Mouse (Mus musculus) gastrocnemius, postnatal 36 days (tissue): Measurements from ENCODE around the gene Arhgap23. TPM values are rescaled to one million over a fixed set of nuclear protein-coding genes. Genes with fewer than 3 reads are reported as not detected.
A peak's percentile ranks its signal among the peaks of the same experiment; 100 is the strongest.

ENCODE experiments used
- DNase-seq, 2 experiments: peaks; one replicate each; pipeline ENCODE4 v3.0.0; 2022
- intact Hi-C: fragments of 180-260 bp; cut with DNase I; formaldehyde crosslinking; loops from one replicate; pipeline ENCODE4 v1.15.1; 2025
- long read RNA-seq, 2 experiments: library from polyadenylated mRNA; stranded (forward); transcript quantifications; one replicate each; pipeline ENCODE4 v2.0.0; 2021
- total RNA-seq, 2 experiments: library from RNA; stranded (reverse); gene quantifications; 2 replicates each; pipeline ENCODE4 v1.2.3; 2021

The Arhgap23 gene
- 1 to 10 TPM; 5.4 to 6.6 TPM for total RNA-seq
- long read RNA-seq, experiment 1, full-length matches to known transcripts: 1 of 1 reads
- long read RNA-seq, experiment 1, partial matches to known transcripts: 0 of 1 reads
- long read RNA-seq, experiment 1, other reads (novel, unspliced or antisense): 0 of 1 reads
- long read RNA-seq, experiment 2, partial matches to known transcripts: 0 of 4 reads
- long read RNA-seq, experiment 2, other reads (novel, unspliced or antisense): 4 of 4 reads

DNA sequence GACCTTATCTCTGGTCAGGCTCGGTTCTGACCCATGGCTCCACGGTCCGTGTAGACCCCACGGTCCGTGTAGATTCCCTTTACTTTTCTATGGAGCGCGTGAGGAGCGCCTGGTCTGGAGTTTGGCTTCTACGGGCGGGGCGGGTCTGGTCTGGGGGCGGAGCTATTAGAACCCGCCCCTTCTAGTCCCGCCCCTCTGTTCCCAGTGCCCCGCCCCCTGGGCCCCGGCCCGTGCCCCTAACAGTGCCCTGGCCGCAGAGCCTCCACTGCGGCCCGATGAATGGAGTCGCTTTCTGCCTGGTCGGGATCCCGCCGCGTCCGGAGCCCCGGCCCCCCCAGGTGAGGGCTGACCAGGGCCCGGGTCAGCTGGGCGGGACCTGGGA lies at the start of gene Arhgap23:
Gene Arhgap23, plus strand, starts transcription at position 204 of the 382 bp plus-strand sequence.
- peak; percentile 57 to 60 for DNase-seq
- intact Hi-C loops: no loop called here

DNA sequence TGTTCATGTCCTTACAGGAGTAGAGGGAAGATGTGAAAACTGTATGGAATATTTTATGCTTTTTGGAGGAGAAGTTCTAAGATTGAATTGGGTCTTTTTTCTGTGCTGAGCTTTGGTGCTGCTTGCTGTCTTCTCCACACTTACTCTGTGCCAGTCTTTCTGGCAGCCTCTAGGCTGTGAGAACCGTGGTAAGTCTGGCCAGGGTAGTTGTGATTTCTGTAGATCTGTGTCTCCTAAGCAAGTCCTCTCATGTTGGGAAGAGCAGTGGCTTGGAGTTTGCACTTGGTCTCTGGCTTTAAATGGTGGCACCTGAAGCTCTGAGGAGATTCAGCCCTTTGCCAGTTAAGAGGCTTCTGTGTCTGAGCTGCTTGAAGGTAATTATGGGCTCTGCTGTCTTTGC lies 49.8 kb upstream of the Arhgap23 start:
- no peak for DNase-seq
- intact Hi-C loops: no loop called here

DNA sequence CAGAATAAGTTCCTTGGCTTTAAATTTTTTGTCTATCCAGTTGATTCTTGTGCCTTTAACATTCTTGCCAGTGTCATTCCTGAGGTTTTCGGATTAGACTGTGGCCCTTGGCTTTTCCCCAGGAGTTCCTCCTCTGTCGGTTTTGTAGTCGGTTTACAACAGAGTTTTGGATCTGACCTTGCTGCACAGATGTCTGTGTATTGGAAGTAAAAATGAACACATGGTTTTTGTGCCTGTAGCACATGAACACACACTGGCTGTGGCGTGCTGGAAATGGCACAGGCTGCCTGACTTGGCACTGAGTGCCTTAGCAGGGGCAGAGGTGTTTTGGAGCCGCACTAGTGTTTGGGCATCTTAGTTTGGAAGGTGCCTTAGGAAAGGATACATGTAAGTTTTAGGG lies 46.8 kb upstream of the Arhgap23 start:
- intact Hi-C loops: no loop called here
- no peak for DNase-seq

DNA sequence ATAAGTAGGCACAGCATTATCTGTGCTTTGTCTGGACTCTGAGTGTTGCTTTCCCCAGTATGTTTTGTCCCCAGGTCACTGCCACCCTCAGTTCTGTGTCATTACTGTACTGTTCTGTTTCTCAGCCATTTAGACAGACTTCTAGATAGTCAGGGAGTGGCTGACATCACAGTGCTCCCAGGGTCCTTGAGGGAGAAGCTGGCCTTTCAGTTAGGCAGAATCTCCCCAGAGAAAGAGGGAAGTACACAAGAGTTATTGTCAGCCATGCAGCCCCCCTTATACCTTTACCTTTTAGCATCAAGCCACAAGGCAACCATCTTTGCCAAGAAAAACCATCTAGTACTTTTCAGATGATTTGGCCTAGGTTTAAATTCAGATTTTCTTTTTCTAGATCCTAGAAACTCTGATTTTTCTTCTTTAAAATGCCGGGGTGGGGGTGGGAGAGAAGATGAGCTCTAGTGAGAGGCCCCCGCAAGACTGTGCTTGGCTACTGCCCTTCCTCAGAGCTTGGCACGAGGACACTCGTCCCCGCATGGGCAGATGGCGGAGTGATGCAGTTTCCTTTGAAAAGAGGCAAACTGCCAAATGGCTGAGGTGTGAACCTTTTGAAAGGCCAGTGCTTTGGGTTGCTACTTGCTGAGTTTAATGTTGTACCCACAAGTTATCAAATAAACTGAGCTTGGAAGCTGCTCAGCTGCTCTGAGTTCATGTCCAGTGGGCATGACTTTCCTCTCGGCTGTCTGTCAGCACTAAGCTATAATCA lies 44.8 kb upstream of the Arhgap23 start:
- intact Hi-C loops: no loop called here
- no peak for DNase-seq

DNA sequence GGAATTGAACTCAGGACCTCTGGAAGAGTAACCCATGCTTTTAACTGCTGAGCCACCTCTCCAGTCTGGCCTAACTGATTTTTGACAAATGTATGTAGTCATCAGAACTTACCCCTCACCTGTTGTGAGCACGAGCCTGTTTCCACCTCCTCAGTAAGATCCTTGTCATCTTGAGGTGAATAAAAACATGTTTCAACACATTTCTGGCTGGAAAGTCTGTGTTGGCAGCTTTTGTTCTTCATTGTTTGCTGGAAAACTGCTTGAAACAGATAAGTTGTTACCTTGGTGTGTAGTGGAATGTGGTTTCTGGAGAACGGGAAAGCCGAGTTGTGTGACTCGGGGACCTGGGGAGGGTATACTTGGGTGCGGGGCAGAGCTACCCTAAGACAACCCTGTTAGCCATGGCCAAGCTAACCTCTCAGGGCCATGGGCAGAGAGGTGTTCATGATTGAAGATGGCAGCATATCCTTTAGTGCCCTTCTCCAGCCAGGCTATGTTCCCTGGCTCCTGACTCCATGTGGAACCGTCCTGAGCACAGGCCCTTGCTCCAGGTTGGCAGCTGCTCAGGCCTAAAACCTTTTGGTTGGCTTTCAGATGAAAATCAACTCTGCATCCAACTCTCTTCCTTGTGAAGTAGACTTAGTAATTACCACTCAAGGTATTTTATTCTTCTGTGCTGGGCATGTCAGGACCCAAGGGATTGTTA lies 43.0 kb upstream of the Arhgap23 start:
- DNase-seq: no peak
- intact Hi-C loops: no loop called here

DNA sequence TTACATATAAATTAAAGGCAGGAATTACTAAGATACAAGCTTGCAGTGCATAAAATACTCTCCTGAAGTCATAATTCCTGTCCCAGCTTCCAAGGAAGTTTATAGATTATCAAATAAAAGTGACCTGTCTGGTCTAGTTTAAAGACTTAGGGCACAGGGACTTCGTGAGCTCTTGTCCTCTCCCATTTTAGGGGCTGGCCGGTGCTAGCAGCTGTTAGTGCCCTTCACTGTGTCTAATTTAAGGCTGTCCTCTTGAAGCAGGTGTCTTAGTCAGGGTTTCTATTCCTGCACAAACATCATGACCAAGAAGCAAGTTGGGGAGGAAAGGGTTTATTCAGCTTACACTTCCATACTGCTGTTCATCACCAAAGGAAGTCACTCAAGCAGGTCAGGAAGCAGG lies 41.9 kb upstream of the Arhgap23 start:
- intact Hi-C loops: no loop called here

DNA sequence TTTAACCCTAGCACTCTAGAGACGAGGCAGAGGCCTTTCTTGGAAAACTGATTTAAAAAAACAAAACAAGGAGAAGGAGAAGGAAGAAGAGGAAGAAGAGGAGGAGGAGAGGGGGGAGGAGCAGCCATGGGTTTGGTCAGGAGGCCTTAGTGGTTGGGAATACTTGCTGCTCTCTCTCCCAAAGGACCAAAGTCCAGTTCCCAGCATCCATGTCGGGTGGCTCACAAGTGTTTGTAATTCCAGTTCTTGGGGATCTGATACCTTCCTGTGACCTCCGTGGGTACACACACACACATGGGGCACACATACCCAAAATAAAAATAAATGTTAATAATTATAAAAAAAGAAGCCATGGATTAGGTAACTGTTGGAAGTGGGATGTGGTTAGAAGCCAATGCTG lies 35.3 kb upstream of the Arhgap23 start:
- DNase-seq: no peak
- intact Hi-C loops: no loop called here

More for the DNA sequence above, 41.9 kb upstream of the Arhgap23 start:
- no peak for DNase-seq

DNA sequence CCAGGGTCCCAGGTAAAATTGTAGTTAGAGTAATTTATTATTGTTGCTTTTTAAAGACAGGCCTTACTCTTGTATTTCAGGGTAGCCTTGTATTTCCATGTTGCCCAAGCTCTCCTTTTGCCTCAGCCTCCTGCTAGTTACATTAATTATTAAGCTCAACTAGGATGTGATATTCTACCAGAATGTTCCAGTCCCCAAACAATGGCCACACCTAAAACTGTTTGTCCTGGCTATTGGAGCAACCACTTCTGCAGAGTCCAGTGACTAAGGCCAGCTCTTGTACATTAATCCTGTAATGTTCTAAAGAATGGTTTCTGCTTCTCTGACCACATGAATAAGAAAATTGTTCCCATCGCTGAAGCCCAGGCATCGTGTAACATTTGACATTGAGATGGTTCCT lies 32.3 kb upstream of the Arhgap23 start:
- intact Hi-C loops: no loop called here
- DNase-seq: no peak

DNA sequence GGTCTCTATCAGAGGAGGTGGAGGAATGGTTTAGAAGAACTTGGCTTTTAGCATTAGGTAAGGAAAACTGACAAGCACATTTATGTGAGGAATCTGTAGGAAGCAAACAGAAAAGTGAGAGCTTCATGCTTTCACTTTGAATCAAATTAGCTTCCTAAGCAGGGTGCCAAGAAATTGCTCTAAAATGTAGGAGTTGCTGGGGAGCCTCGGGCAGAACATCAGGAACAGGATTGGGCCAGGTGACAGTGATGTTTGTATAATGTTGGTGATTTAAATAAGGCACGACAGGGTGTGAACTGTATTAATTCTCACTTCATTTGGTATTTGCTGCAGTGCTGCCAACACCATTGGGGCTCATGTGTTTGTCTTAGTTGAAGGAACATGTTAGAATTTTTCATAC lies 31.6 kb upstream of the Arhgap23 start:
- intact Hi-C loops: no loop called here
- no peak for DNase-seq

DNA sequence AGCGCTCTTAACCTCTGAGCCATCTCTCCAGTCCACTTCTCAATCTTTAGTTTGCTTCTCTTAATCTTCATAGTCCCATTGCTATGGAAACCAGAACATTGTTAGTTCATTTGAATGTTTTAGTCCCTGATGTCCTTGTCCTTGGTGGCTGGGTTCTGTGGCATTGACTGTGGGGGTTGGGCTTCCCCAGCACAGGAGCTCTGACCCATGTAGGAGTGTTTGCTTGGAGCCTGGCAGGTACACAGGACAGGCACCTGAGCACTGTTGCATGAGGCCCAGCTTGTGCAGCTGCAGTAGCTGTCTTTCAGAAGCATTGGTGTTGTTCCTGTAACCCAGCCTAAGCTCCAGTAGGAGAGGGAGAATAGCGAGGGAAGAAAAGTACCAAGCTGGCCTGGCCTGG lies 27.5 kb upstream of the Arhgap23 start:
- intact Hi-C loops: no loop called here
- DNase-seq: no peak

DNA sequence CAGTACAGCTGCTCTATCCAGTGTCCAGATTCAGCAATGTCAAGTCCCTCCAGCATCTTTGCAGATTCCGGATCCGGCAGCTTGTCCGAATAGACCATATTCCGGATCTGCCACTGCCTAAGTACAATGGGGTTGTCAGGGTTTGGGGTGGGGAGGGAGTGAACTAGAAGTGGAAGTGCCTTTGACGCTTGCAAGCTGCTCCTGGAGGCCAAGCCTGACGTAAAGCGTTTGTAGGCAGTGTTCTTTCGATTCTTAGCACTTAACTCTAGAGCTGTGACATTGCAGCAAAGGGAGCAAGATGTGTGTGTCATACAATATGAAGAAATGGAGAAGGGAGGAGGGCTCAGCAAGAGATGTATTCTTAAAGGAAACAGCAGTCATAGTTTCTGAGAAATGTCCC lies 26.2 kb upstream of the Arhgap23 start:
- intact Hi-C loops: no loop called here
- no peak for DNase-seq

DNA sequence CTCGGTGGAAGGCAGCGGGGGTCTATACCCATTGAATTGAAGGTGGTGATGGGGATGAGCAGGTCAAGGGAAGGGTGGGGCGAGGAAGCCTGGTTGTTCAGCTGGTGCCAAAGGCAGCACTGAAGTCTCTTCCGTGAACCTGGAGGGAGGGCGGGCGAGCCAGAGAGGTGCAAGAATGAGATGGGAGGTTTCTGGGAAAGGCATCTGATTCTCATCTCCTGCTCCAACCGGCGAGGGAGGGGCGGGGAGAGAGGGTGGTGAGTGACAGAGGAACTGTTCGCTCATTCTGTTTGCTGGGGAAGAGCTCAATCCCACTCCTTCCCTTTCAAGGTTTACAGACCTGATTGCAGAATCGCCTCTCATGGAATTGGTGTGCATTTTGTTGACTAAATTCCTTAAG lies 21.7 kb upstream of the Arhgap23 start:
- intact Hi-C loops: no loop called here
- no peak for DNase-seq

DNA sequence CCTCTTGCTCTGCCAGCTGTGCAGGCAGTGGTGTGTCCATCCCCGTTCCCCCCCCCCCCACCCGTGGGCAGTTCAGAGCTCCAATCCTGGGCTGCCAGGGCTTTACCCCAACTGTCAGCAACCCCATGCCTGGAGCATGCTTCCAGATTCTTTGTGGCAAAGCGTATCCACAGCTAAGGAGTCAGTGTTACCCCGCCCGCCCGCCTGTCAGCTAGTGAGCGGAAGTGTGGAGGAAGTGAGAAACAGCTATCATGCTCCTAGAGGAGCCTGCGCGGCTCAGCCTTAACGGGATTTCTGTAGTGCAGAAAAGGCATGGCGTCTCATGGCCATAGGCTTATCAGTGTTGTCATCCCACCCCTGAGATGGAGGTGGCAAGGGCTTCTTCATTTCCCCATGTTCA lies 21.2 kb upstream of the Arhgap23 start:
- no peak for DNase-seq
- intact Hi-C loops: no loop called here

DNA sequence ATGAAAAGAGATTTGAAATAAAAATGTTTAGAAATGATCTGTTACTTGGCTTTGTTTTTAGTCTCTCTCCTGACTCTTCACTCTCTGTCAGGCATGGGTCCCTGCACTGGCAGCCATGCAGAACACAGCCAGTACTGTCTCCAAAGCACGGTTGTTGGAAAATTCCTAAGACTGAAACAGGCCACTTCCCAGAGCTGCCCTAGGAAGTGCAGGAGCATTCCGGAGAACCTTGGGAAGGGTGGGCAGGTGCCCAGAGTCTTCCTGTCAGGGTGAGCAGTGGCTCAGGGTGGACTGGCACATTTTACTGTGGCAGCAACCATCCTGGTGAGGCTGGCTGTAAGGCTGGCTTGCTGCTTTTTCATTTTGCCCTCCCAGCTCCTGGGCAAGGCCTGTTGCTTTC lies 16.8 kb upstream of the Arhgap23 start:
- intact Hi-C loops: no loop called here
- DNase-seq: no peak

DNA sequence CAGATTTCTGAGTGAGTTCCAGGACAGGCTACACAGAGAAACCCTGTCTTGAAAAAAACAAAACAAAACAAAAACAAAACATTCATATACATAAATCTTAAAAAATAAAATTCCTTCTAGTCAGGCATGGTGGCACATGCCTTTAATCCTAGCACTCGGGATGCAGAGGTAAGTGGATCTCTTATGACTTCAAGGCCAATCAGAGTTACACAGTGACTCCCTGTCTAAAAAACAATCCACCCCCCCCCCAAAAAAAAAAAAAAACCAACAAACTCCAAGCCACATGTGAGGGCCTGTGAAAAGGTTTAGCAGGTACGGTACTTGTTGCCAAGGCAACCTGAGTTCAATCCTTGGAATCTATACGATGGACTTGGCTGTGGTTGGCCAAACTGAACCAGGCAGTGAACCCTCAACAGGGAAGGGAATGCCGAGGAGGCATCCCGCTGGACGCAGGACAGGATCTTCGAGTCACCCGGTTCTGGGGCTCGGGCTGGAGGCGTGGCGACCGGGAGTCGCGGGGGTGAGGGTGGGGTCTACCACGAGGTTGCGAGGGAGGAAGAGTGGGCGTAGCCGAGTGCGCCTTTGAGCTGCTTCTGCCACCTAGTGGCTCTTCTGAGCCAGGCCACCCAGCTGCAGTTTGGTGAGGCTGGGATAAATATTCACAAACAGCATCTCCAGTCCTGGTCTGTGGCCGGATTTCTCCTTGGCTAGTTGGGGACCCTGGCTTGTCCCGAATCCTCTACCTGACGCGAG lies 15.2 kb upstream of the Arhgap23 start:
- intact Hi-C loops: loop anchor here (1.0 kb wide), 1 partner anchor 44 kb away; no protein-coding TSS in a partner anchor
- peak; percentile 69 to 73 for DNase-seq

DNA sequence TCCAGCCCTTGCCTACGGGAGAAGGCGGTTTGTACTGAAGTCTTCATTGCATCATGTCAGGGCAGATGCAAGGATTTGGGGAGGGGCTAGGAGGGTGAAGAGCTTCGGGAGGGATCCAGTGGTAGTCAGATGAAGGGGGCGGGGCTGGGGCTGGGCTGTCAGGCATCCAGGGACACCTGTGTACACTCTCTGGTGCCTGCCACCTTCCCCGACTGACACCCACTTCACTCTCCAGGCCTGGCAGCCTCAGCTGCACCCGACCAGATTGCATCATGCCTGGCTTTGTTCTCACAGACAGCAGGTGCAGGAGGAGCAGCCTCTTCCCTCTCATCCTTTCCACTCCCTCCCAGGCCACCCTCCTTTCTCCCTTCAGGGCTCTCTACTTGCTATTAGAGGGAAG lies 14.3 kb upstream of the Arhgap23 start:
- intact Hi-C loops: no loop called here
- DNase-seq: peak in 1 of 2 experiments; percentile 12

DNA sequence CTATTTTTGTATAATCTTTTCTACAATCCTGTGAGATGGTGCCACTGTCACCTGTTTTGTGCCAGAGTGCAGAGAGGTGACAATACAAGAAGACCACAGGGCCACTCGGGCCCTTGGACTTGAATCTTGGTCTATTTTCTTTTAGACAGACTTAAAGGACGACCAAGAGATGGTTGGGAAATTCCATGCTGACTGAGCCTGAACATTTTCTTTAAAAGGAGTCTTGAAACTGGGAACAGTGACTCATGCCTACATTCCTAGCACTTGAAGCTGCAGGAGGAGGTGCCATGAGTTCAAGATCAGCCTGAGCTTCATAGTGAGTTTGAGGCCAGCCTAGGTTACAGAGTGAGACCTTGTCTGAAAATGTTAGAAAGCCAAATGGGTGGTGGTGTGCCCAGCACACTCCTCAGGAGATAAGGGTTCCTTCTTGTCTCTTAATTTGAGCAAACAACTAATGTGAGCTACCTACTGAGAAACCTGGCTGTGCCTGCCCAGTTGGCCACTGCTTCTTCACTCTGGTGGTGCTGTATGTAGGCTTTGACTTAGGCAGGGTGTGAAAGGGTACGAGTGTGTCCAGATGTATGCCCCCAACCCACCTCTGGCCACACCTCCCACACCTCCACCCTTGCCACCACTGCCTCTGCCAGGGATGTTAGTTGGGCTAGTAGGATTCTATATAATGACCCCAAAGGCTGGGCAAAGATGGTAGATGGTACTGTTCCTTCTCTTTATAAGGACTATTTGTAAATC lies 13.5 kb upstream of the Arhgap23 start:
- intact Hi-C loops: no loop called here
- peak in 1 of 2 experiments; percentile 12 for DNase-seq

DNA sequence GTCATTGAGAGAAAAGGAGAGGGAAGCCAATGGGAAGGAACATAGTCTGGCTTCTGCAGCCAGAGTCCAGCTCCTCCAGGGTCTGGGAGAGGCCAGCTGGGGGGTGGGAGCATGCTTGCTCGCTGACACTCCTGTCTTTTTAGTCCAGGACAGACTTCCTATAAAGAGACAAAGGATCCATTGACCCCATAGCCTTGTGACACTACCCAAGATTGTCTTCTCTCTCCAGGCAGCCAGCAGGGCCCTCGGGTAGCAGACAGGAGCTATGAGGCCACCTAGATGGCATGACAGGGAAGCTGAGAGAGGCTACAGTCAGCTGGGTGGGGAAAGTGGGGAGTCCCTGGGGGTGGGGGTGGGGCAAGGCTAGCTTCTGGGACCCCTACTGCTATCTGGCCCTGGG lies 12.6 kb upstream of the Arhgap23 start:
- no peak for DNase-seq
- intact Hi-C loops: no loop called here

DNA sequence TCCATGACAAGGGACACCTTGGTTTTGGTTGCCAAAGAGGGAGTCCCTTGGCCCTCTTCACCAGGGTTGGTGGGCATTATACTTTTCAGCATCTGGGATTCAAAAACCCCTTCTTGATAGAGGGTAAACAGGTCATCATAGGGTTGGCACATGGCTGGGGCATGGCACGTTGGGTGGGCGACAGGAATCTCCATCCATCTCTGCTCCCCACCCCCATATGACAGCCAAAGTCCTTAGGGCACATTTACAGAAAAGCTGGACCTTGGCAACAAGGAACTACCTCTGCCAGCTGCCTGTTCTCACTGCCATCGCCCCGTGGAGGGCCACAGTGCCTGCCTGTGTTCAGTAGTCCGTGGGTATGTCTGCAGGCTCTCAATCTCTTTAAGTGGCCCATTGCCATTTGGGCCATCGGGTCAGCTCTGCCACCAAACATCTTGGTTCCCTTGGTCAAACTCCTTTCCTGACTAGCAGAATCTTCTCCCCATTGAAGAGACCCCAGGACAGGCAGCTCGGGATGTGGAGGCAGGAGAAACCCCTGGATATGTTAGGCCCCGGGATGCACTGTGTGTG lies 11.6 kb upstream of the Arhgap23 start:
- intact Hi-C loops: no loop called here
- peak in 1 of 2 experiments; percentile 13 for DNase-seq
